Mouse (Mus musculus): ENCODE measurements at regions not wholly inside any gene's neighbourhood (a gene's known extent, or its start where the extent isn't known, plus 50 kb on each side); places are given as distances from the start of the nearest gene placed in this dataset.

- DNase-seq (ENCODE audit: low spot score), result no peak
Measured at GRCm38 (mm10) chr10:16438414-16438813, 1284.6 kb upstream of the Cited2 start.

- DNase-seq (ENCODE audit: low spot score), result peak; percentile 21
Measured at GRCm38 (mm10) chr10:16440932-16441640, 1281.9 kb upstream of the Cited2 start.

- DNase-seq (ENCODE audit: low spot score), result no peak
Measured at GRCm38 (mm10) chr10:16441661-16442072, 1281.4 kb upstream of the Cited2 start.

- no peak for DNase-seq (ENCODE audit: low spot score)
Measured at GRCm38 (mm10) chr10:16443901-16444300, 1279.1 kb upstream of the Cited2 start.

- DNase-seq (ENCODE audit: low spot score), result no peak
Measured at GRCm38 (mm10) chr10:16467935-16468334, 1255.1 kb upstream of the Cited2 start.

GRCm38 (mm10) chr10:16469711-16470110, 1253.3 kb upstream of the Cited2 start:
- DNase-seq (ENCODE audit: low spot score), result no peak

- no peak for DNase-seq (ENCODE audit: low spot score)
Measured at GRCm38 (mm10) chr10:16473952-16474521, 1249.0 kb upstream of the Cited2 start.

GRCm38 (mm10) chr10:16498580-16498979, 1224.4 kb upstream of the Cited2 start:
- DNase-seq (ENCODE audit: low spot score), result no peak

- no peak for DNase-seq (ENCODE audit: low spot score)
Measured at GRCm38 (mm10) chr10:16507681-16508080, 1215.3 kb upstream of the Cited2 start.

GRCm38 (mm10) chr10:16508161-16508560, 1214.9 kb upstream of the Cited2 start:
- no peak for DNase-seq (ENCODE audit: low spot score)

GRCm38 (mm10) chr10:16514656-16515055, 1208.4 kb upstream of the Cited2 start:
- no peak for DNase-seq (ENCODE audit: low spot score)

- no peak for DNase-seq (ENCODE audit: low spot score)
Measured at GRCm38 (mm10) chr10:16521895-16522294, 1201.1 kb upstream of the Cited2 start.

GRCm38 (mm10) chr10:16524101-16524500, 1198.9 kb upstream of the Cited2 start:
- DNase-seq (ENCODE audit: low spot score), result no peak

GRCm38 (mm10) chr10:16527693-16528092, 1195.3 kb upstream of the Cited2 start:
- no peak for DNase-seq (ENCODE audit: low spot score)

GRCm38 (mm10) chr10:16537660-16538059, 1185.4 kb upstream of the Cited2 start:
- no peak for DNase-seq (ENCODE audit: low spot score)

- no peak for DNase-seq (ENCODE audit: low spot score)
Measured at GRCm38 (mm10) chr10:16538379-16538778, 1184.6 kb upstream of the Cited2 start.

GRCm38 (mm10) chr10:16545445-16545844, 1177.6 kb upstream of the Cited2 start:
- DNase-seq (ENCODE audit: low spot score), result peak; percentile 75

- DNase-seq (ENCODE audit: low spot score), result no peak
Measured at GRCm38 (mm10) chr10:16552861-16553635, 1170.0 kb upstream of the Cited2 start.

GRCm38 (mm10) chr10:16574568-16574967, 1148.5 kb upstream of the Cited2 start:
- DNase-seq (ENCODE audit: low spot score), result no peak

- DNase-seq (ENCODE audit: low spot score), result no peak
Measured at GRCm38 (mm10) chr10:16578554-16579078, 1144.4 kb upstream of the Cited2 start.

GRCm38 (mm10) chr10:16580200-16580599, 1142.8 kb upstream of the Cited2 start:
- DNase-seq (ENCODE audit: low spot score), result no peak

GRCm38 (mm10) chr10:16588833-16589232, 1134.2 kb upstream of the Cited2 start:
- DNase-seq (ENCODE audit: low spot score), result no peak

- peak; percentile 22 for DNase-seq (ENCODE audit: low spot score)
Measured at GRCm38 (mm10) chr10:16589399-16589798, 1133.6 kb upstream of the Cited2 start.
